Mouse (Mus musculus) neural tube, embryonic 13.5 days (tissue): Measurements from ENCODE around the gene Ankrd13b. TPM values are rescaled to one million over a fixed set of nuclear protein-coding genes. Genes with fewer than 3 reads are reported as not detected.

Experiments used
- ATAC-seq: fragments of 200-750 bp; cut with Nextera tagmentation; 2 replicates; pipeline ENCODE4 v1.8.0; 2017; ENCODE audit warnings: low read depth, mild to moderate bottlenecking, moderate TSS enrichment, moderate library complexity
- H3K27ac ChIP-seq: fragments of 300-500 bp; sonication (generic); replicated peaks from 2 replicates; pipeline ENCODE4 v1.5.1; 2015; ENCODE audit warnings: moderate library complexity, mild to moderate bottlenecking, inconsistent platforms
- H3K27me3 ChIP-seq: fragments of 300-500 bp; sonication (generic); 2 replicates; pipeline ENCODE4 v1.6.1; 2015; ENCODE audit warnings: mild to moderate bottlenecking, inconsistent platforms
- H3K36me3 ChIP-seq: fragments of 300-500 bp; sonication (generic); 2 replicates; pipeline ENCODE4 v1.6.1; 2015; ENCODE audit warnings: mild to moderate bottlenecking, inconsistent platforms
- H3K4me1 ChIP-seq: fragments of 300-500 bp; sonication (generic); replicated peaks from 2 replicates; pipeline ENCODE4 v1.6.1; 2015; ENCODE audit warnings: inconsistent platforms
- H3K4me2 ChIP-seq: fragments of 300-500 bp; sonication (generic); 2 replicates; pipeline ENCODE4 v1.6.1; 2015; ENCODE audit warnings: inconsistent platforms, mild to moderate bottlenecking, moderate library complexity
- H3K4me3 ChIP-seq: fragments of 300-500 bp; sonication (generic); 2 replicates; pipeline ENCODE4 v1.5.1; 2015; ENCODE audit warnings: mild to moderate bottlenecking, inconsistent platforms
- H3K9ac ChIP-seq: fragments of 300-500 bp; sonication (generic); 2 replicates; pipeline ENCODE4 v1.6.1; 2015; ENCODE audit warnings: moderate library complexity, mild to moderate bottlenecking, inconsistent platforms
- H3K9me3 ChIP-seq: fragments of 300-500 bp; sonication (generic); 2 replicates; pipeline ENCODE4 v1.6.1; 2016; ENCODE audit warnings: inconsistent platforms
- WGBS: fragments of 180-500 bp; shearing (Covaris S2); methylation state at CpG from one replicate; pipeline ENCODE4 v1.1.7; 2015; 5-methylcytosine and 5-hydroxymethylcytosine counted together
- polyA plus RNA-seq: library from polyadenylated mRNA; unstranded; fragments of >200 nt; fragmentation: Nextera tagmentation; extraction: Ambion mirVana; gene quantifications from 2 replicates; pipeline ENCODE4 v1.2.1, GENCODE M21; 2015

The Ankrd13b gene
- polyA plus RNA-seq, 1 experiment from 2014 or later = 37.9 TPM

GRCm38 (mm10) chr11:77505291-77505980, 16.0 kb upstream of the Ankrd13b start:
- Histone ChIP-seq H3K9ac (no peak overlapping the region), H3K27me3 (no peaks in the 10 kb centered on the region), H3K36me3 (peaks cover 71% of the 10 kb centered on the region), H3K9me3 (no peaks in the 10 kb centered on the region), H3K4me1 (peaks cover 20% of the 10 kb centered on the region), H3K4me2 (no peak overlapping the region), H3K27ac (no peak overlapping the region), H3K4me3 (no peak overlapping the region)
- 89% methylated on average over 22 of the region's 22 CpGs for WGBS
- ATAC-seq = no peak

- H3K27me3 ChIP-seq = no peaks in the 10 kb centered on the region
- peaks cover 82% of the 10 kb centered on the region for H3K36me3 ChIP-seq
- WGBS = 94% methylated on average over 19 of the region's 19 CpGs
- no peak overlapping the region for H3K4me2 ChIP-seq
- no peaks in the 10 kb centered on the region for H3K9me3 ChIP-seq
- no peak for ATAC-seq
- H3K27ac ChIP-seq = no peak overlapping the region
- H3K4me3 ChIP-seq = no peak overlapping the region
- H3K4me1 ChIP-seq = peaks cover 29% of the 10 kb centered on the region
- H3K9ac ChIP-seq = no peak overlapping the region
Measured at GRCm38 (mm10) chr11:77504377-77504776, 14.9 kb upstream of the Ankrd13b start.

- Histone ChIP-seq H3K36me3 (peaks cover 82% of the 10 kb centered on the region), H3K4me1 (peaks cover 33% of the 10 kb centered on the region), H3K9me3 (no peaks in the 10 kb centered on the region), H3K4me2 (no peak overlapping the region), H3K27ac (no peak overlapping the region), H3K27me3 (no peaks in the 10 kb centered on the region), H3K9ac (0 out of 2 replicates have a peak overlapping the region, but pooled peaks have one; percentile 8), H3K4me3 (no peak overlapping the region)
- ATAC-seq = no peak
- 68% methylated on average over 3 of the region's 3 CpGs for WGBS
Measured at GRCm38 (mm10) chr11:77503511-77503910, 14.0 kb upstream of the Ankrd13b start.

GRCm38 (mm10) chr11:77502481-77502880, 13.0 kb upstream of the Ankrd13b start:
- WGBS = 92% methylated on average over 6 of the region's 6 CpGs

GRCm38 (mm10) chr11:77501971-77502370, 12.5 kb upstream of the Ankrd13b start:
- Histone ChIP-seq H3K4me2 (no peak overlapping the region), H3K27me3 (no peaks in the 10 kb centered on the region), H3K9ac (no peak overlapping the region), H3K27ac (no peak overlapping the region), H3K36me3 (peaks cover 73% of the 10 kb centered on the region), H3K4me3 (no peak overlapping the region), H3K4me1 (peaks cover 44% of the 10 kb centered on the region), H3K9me3 (no peaks in the 10 kb centered on the region)
- WGBS = 93% methylated on average over 4 of the region's 4 CpGs
- no peak for ATAC-seq

More at GRCm38 (mm10) chr11:77502481-77502880, 13.0 kb upstream of the Ankrd13b start:
- ATAC-seq = no peak
- Histone ChIP-seq H3K36me3 (peaks cover 78% of the 10 kb centered on the region), H3K4me1 (peaks cover 39% of the 10 kb centered on the region), H3K9ac (no peak overlapping the region), H3K4me2 (no peak overlapping the region), H3K27me3 (no peaks in the 10 kb centered on the region), H3K27ac (no peak overlapping the region), H3K4me3 (no peak overlapping the region), H3K9me3 (no peaks in the 10 kb centered on the region)

- WGBS = 21% methylated on average over 5 of the region's 5 CpGs
- no peak overlapping the region for H3K27ac ChIP-seq
- no peak overlapping the region for H3K4me3 ChIP-seq
- H3K9ac ChIP-seq = no peak overlapping the region
- peaks cover 68% of the 10 kb centered on the region for H3K36me3 ChIP-seq
- H3K4me2 ChIP-seq = no peak overlapping the region
- ATAC-seq = peak; percentile 28; the same call in 1 of the 2 replicates
- no peaks in the 10 kb centered on the region for H3K9me3 ChIP-seq
- H3K27me3 ChIP-seq = no peaks in the 10 kb centered on the region
- H3K4me1 ChIP-seq = peaks cover 46% of the 10 kb centered on the region
Measured at GRCm38 (mm10) chr11:77501392-77501791, 11.9 kb upstream of the Ankrd13b start.

GRCm38 (mm10) chr11:77500361-77501325, 11.2 kb upstream of the Ankrd13b start:
- Histone ChIP-seq H3K36me3 (peaks cover 60% of the 10 kb centered on the region), H3K27me3 (no peaks in the 10 kb centered on the region), H3K9me3 (no peaks in the 10 kb centered on the region), H3K4me2 (no peak overlapping the region), H3K4me1 (peaks cover 51% of the 10 kb centered on the region), H3K9ac (0 out of 2 replicates have a peak overlapping the region, but pooled peaks have one; percentile 26), H3K4me3 (no peak overlapping the region), H3K27ac (no peak overlapping the region)
- ATAC-seq = no peak
- 74% methylated on average over 17 of the region's 17 CpGs for WGBS

DNA sequence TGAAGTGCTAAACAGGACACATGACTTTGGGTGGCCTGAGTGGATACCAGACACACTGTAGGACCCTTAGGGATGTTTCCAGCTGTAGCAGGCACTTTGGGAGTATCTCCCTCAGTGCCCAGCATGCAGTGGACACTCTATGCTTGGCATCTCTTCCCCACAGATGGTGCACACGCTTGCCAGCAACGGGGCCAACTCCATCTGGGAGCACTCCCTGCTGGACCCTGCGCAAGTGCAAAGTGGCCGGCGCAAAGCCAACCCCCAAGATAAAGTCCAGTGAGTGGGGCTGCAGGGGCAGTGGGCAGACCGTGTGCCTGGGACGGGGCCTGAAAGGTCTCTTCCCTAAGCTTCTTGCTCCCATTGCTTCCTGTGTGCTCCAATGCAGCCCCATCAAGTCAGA, 9.9 kb upstream of the Ankrd13b start:
- Histone ChIP-seq H3K4me1 (peaks cover 64% of the 10 kb centered on the region), H3K27me3 (no peaks in the 10 kb centered on the region), H3K27ac (no peak overlapping the region), H3K4me3 (no peak overlapping the region), H3K9ac (no peak overlapping the region), H3K36me3 (peaks cover 47% of the 10 kb centered on the region), H3K4me2 (no peak overlapping the region), H3K9me3 (no peaks in the 10 kb centered on the region)
- no peak for ATAC-seq
- WGBS = 90% methylated on average over 7 of the region's 7 CpGs

DNA sequence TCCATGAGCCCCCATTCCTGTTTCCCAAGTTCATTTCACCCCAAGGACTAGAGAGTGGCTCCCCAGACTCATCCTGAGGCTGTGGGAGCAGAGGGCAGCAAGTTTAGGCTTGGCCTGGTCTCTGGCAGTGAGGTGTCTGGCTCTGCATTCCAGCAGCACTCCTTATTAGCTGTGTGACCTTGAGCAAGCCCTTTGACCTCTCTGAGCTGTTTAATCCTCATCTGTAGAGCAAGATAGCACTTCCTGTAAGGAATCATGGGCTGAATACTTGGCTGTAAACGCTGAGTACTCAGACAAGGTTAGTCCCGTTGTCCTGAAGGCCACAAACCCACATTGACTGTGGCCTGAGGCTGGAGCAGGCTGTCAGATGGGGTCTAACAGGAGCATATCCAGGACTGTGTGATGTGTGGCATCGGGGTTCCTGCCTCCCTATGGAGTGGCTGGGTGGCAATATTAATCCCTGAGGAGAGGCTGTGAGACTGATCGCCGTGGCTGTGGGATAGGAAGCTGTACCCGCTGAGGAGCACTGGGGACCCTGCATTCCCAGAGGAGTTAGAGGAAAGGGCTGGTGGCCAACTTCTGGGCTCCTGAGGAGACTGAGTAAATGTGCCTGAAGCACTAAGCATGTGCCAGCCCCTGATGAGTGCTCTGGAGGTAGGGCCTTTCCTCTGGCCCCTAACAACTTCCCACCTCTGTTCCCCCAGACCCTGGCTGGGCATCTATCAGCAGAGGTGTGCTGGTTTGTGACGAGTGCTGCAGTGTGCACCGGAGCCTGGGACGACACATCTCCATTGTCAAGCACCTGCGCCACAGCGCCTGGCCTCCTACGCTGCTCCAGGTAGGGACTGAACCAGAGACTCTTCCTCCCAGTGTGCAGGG, 9.0 kb upstream of the Ankrd13b start:
- Histone ChIP-seq H3K4me3 (no peak overlapping the region), H3K36me3 (peaks cover 39% of the 10 kb centered on the region), H3K9ac (peak overlapping the region; percentile 35; the same call in 1 of the 2 replicates), H3K4me2 (0 out of 2 replicates have a peak overlapping the region, but pooled peaks have one; percentile 7), H3K9me3 (no peaks in the 10 kb centered on the region), H3K4me1 (peaks cover 70% of the 10 kb centered on the region), H3K27ac (peak overlapping the region; percentile 42), H3K27me3 (no peaks in the 10 kb centered on the region)
- 75% methylated on average over 12 of the region's 12 CpGs for WGBS
- ATAC-seq = no peak

DNA sequence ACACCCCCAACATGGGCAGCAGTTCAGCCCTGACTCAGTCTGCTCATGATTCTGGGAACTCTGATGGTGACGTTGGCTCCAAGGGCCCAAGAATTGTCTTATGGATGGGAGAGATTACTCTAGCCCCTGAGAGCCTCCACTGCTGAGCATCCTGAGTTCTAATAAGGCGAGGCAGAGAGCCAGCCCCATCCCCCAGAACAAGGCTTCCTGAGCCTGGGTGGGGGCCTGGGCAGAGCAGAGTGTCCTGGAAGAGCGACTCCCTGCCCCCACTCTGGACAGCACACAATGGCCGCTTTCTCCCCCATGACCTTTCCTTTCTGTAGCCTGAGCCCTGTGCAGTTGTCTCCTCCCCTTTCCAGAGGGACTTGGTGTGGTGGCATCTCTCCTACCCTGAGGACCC, 8.4 kb upstream of the Ankrd13b start:
- Histone ChIP-seq H3K27me3 (no peaks in the 10 kb centered on the region), H3K4me2 (0 out of 2 replicates have a peak overlapping the region, but pooled peaks have one; percentile 7), H3K9me3 (no peaks in the 10 kb centered on the region), H3K9ac (peak overlapping the region; percentile 35; the same call in 1 of the 2 replicates), H3K4me1 (peaks cover 69% of the 10 kb centered on the region), H3K36me3 (peaks cover 32% of the 10 kb centered on the region), H3K4me3 (no peak overlapping the region), H3K27ac (peak overlapping the region; percentile 42)
- WGBS = 28% methylated on average over 4 of the region's 4 CpGs
- no peak for ATAC-seq

- H3K9ac ChIP-seq = no peak overlapping the region
- peaks cover 27% of the 10 kb centered on the region for H3K36me3 ChIP-seq
- WGBS = 12% methylated on average over 6 of the region's 6 CpGs
- no peaks in the 10 kb centered on the region for H3K9me3 ChIP-seq
- H3K27ac ChIP-seq = peak overlapping the region; percentile 70
- H3K4me1 ChIP-seq = peaks cover 71% of the 10 kb centered on the region
- no peaks in the 10 kb centered on the region for H3K27me3 ChIP-seq
- 0 out of 2 replicates have a peak overlapping the region, but pooled peaks have one; percentile 7 for H3K4me2 ChIP-seq
- ATAC-seq = no peak
- no peak overlapping the region for H3K4me3 ChIP-seq
Measured at GRCm38 (mm10) chr11:77497341-77497756, 7.9 kb upstream of the Ankrd13b start.
